Mouse (Mus musculus): ENCODE measurements at regions not wholly inside any gene's neighbourhood (a gene's known extent, or its start where the extent isn't known, plus 50 kb on each side); places are given as distances from the start of the nearest gene placed in this dataset.
A peak's percentile ranks its signal among the peaks of the same experiment; 100 is the strongest.

GRCm38 (mm10) chrX:143996716-143997115 is 63.6 kb upstream of the Dcx start:
- DNase-seq (ENCODE audit: low spot score in 2 of 2): peak in 1 of 2 experiments; percentile 31

All from cerebellum, postnatal 4 days (tissue).